Mouse (Mus musculus): ENCODE results near the gene Suco.
A peak's percentile ranks its signal among the peaks of the same experiment; 100 is the strongest.

Suco gene

GRCm38 (mm10) chr1:161792687-161792969, 83.9 kb downstream of the Suco start:
- DNase-seq (ENCODE audit: inconsistent age in 2 of 2, low spot score in 1 of 2): no peak

GRCm38 (mm10) chr1:161791854-161792686, 84.4 kb downstream of the Suco start:
- no peak for DNase-seq (ENCODE audit: inconsistent age in 2 of 2, low spot score in 1 of 2)

DNA sequence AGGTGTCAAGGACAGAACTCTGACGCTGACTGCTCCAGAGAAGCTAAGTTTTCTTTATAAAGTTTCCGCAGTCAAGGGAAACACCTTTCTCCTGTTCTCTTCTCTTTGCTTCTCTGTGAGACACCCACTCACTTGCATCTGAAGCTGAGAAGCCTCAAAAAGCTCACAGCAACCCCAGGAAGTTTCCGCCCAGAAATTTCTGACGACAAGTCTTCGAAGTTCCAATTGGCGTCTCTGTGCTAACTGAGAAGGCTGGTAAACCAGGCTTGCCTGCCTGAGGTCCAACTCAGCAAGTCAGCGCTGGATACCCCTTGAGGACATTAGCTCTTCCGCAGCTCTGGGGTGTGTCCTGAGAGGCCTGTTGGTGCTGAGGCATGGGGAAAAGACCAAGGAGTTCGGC, 88.1 kb downstream of the Suco start, which contains the start of gene Fasl:
Fasl (minus strand) TSS at position 157 of the 400 bp plus-strand sequence.
- DNase-seq (ENCODE audit: inconsistent age in 2 of 2, low spot score in 1 of 2): no peak

- DNase-seq (ENCODE audit: inconsistent age in 2 of 2, low spot score in 1 of 2): no peak
These were observed 93.8 kb downstream of the Suco start for GRCm38 (mm10) chr1:161782725-161783124.

DNA sequence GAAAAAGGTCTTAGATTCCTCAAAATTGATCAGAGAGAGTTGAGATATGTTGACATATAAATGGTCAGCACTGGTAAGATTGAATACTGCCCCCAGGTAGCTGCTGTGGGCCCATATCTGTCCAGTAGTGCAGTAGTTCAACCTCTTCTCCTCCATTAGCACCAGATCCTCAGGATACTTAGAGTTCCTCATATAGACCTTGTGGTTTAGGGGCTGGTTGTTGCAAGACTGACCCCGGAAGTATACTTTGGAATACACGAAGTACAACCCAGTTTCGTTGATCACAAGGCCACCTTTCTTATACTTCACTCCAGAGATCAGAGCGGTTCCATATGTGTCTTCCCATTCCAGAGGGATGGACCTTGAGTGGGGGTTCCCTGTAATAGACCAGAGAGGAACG, 94.9 kb downstream of the Suco start:
- DNase-seq (ENCODE audit: inconsistent age in 2 of 2, low spot score in 1 of 2): no peak

DNA sequence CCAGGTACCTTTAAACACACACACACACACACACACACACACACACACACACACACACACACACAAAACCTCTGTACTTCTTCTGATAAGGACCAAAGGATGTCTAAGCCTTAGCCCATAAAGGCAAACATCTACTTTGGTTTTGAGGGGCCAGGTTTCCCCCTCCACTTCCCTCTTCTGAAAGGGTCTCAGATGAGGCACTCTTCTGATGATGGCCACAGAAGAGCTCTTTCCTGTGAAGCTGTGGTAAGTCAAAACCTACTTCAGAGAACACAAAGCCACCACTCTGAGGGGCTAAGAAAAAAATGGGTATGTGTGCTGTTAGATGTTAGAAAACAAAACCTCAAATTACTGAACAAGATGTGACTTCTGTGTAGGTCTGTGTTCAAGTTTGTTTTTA, 97.4 kb downstream of the Suco start:
- DNase-seq (ENCODE audit: inconsistent age in 2 of 2, low spot score in 1 of 2): no peak

GRCm38 (mm10) chr1:161775151-161775550, 101.3 kb downstream of the Suco start:
- no peak for DNase-seq (ENCODE audit: inconsistent age in 2 of 2, low spot score in 1 of 2)

DNA sequence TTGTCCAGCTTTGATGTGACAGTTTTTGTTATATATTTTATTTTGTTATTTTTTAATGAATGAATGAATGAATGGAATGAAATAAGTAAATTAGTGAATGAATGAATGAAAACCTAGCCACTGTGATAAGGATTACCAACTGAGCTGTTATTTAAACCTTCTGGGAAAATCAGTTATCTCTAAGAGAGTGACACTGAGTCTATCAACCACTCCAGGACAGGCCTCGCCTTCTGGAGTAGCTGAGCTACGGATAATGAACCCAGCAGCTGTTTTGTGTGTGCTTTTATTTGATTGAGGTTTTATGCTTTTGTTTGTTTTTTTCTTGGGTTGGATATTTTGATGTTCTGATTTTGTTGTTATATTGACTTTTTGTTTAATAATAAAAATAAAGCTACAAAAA, 105.2 kb downstream of the Suco start:
- DNase-seq (ENCODE audit: inconsistent age in 2 of 2, low spot score in 1 of 2): no peak

DNA sequence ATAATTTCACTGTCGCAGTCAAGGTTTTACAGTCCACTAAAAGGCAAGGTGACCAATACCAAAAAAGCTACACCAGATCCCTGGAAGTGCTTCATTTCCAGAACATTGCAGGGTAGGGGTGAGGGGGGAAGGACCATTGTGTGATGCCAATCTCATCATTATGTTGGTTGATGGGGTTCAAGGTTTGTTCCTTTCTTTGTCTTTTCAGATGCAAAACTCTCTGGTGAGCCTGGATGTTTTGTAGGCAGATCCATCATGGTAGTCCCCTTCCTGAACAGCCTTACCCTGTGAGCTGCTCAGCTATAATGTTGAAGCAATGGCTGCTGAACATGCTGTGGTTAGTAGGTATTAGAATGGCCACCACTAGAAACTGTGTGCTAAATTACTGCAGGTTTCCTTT, 107.2 kb downstream of the Suco start:
- no peak for DNase-seq (ENCODE audit: inconsistent age in 2 of 2, low spot score in 1 of 2)

- DNase-seq (ENCODE audit: inconsistent age in 2 of 2, low spot score in 1 of 2): no peak
These were observed 109.4 kb downstream of the Suco start for GRCm38 (mm10) chr1:161767101-161767524.

- peak in 1 of 2 experiments; percentile 14 for DNase-seq (ENCODE audit: inconsistent age in 2 of 2, low spot score in 1 of 2)
These were observed 109.8 kb downstream of the Suco start for GRCm38 (mm10) chr1:161766656-161767055.

Measured in adrenal gland, adult (tissue).